Mouse (Mus musculus) C2C12 (cell line): ENCODE measurements around the gene Uri1. TPM values are rescaled to one million over a fixed set of nuclear protein-coding genes. Genes with fewer than 3 reads are reported as not detected.

ENCODE experiments used
- H3K27me3 ChIP-seq: one replicate; pipeline ENCODE4 v1.6.1; 2011; ENCODE audit not compliant: control insufficient read depth, insufficient read depth, insufficient read length
- H3K36me3 ChIP-seq: one replicate; pipeline ENCODE4 v1.6.1; 2011; ENCODE audit not compliant: control insufficient read depth, insufficient read depth
- H3K4me3 ChIP-seq: one replicate; pipeline ENCODE4 v1.5.1; 2011; ENCODE audit warnings: mild to moderate bottlenecking, control low read depth; ENCODE audit not compliant: poor library complexity, insufficient read depth, severe bottlenecking
- H3K79me2 ChIP-seq: one replicate; pipeline ENCODE4 v1.6.1; 2011; ENCODE audit not compliant: control insufficient read depth, insufficient read depth
- H3K79me3 ChIP-seq: one replicate; pipeline ENCODE4 v1.6.1; 2011; ENCODE audit warnings: low read depth, control low read depth
- H3ac ChIP-seq: one replicate; pipeline ENCODE3; 2011; ENCODE audit warnings: low read depth; ENCODE audit not compliant: control insufficient read depth, insufficient read length
- CEBPB ChIP-seq: IDR thresholded peaks from one replicate; pipeline ENCODE4 v1.6.1; 2011; ENCODE audit warnings: low read depth, mild to moderate bottlenecking, control low read depth, moderate library complexity
- CTCF ChIP-seq: IDR thresholded peaks from one replicate; pipeline ENCODE4 v1.5.1; 2011; ENCODE audit not compliant: control insufficient read depth, insufficient read depth, insufficient read length
- FOSL1 ChIP-seq: IDR thresholded peaks from one replicate; pipeline ENCODE4 v1.8.0; 2011; ENCODE audit warnings: mild to moderate bottlenecking, low read length; ENCODE audit not compliant: poor library complexity, insufficient read depth, severe bottlenecking
- MAX ChIP-seq: IDR thresholded peaks from one replicate; pipeline ENCODE4 v1.6.1; 2011; ENCODE audit warnings: mild to moderate bottlenecking, control low read depth
- MYOD1 ChIP-seq: IDR thresholded peaks from one replicate; pipeline ENCODE4 v1.6.1; 2011; ENCODE audit warnings: low read depth; ENCODE audit not compliant: control insufficient read depth, insufficient read length
- MYOG ChIP-seq: IDR thresholded peaks from one replicate; pipeline ENCODE4 v1.6.1; 2011; ENCODE audit not compliant: control insufficient read depth, insufficient read length; ENCODE audit errors: extremely low read depth
- USF1 ChIP-seq: IDR thresholded peaks from one replicate; pipeline ENCODE4 v1.6.1; 2011; ENCODE audit warnings: low read depth, mild to moderate bottlenecking, control low read depth, moderate library complexity
- polyA plus RNA-seq: library from polyadenylated mRNA; unstranded; fragments of >200 nt; fragmentation: generic; extraction: Trizol; gene quantifications from one replicate; pipeline ENCODE4 v1.2.1, GENCODE M21; 2012; ENCODE audit warnings: missing spikeins

Uri1 gene
- polyA plus RNA-seq, 1 experiment, result 12.6 TPM

GRCm38 (mm10) chr7:38037586-38037985 is 14.2 kb upstream of the Uri1 start:
- Histone ChIP-seq H3K4me3 (no peak overlapping the region), H3K27me3 (no peaks in the 10 kb centered on the region), H3K79me3 (no peaks in the 10 kb centered on the region), H3K79me2 (no peaks in the 10 kb centered on the region), H3ac (no peak overlapping the region), H3K36me3 (no peaks in the 10 kb centered on the region)
- no peak for TF ChIP-seq CEBPB
- TF ChIP-seq MYOD1, result no peak

- no peaks in the 10 kb centered on the region for H3K36me3 ChIP-seq
- no peaks in the 10 kb centered on the region for H3K79me3 ChIP-seq
- no peak overlapping the region for H3ac ChIP-seq
- no peaks in the 10 kb centered on the region for H3K27me3 ChIP-seq
- H3K4me3 ChIP-seq, result no peak overlapping the region
- TF ChIP-seq CTCF (no peak), MYOG (no peak), MAX (no peak), CEBPB (no peak), USF1 (no peak), FOSL1 (no peak), MYOD1 (no peak)
- H3K79me2 ChIP-seq, result no peaks in the 10 kb centered on the region
Measured at GRCm38 (mm10) chr7:38031183-38031582, 7.8 kb upstream of the Uri1 start.

DNA sequence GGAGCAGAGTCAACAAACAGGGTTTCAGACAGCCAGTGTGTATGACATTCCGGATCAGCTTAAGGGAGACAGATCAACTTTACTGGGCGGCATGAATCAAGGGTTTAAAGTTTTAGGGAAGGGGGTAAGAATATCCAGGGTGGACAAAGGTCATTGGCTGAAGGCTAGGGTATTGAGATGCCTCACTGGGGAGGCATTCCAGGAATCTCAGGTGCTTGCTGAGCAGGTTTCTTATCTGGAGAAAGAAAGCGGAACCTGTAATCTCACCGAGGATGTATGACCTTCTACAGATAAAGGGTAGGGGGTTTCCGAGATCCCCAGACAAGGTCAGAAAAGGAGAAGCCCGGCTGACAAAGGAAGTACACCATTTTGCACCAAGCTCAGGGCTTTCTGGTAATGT is 7.3 kb upstream of the Uri1 start:
- Histone ChIP-seq H3K36me3 (no peaks in the 10 kb centered on the region), H3K4me3 (no peak overlapping the region)

DNA sequence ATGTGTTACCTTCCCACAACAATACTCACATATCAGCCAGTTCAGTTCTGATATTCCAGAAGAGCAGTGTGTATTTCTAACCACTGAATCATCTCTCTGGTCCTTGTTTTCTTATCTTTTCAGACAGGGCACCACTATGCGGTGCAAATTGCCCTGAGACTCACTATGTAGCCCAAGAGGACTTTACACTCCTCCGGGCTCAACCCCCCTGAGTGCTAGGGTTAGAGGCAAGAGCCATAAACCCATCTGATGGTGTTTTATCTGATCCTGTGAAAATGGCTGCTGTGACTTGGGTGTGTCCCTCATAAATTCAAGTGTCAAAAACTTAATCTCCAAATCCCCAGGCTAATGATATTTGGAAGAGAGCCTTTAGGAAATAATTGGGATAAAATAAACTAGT is 6.6 kb upstream of the Uri1 start:
- Histone ChIP-seq H3K4me3 (no peak overlapping the region), H3ac (no peak overlapping the region), H3K27me3 (no peaks in the 10 kb centered on the region), H3K36me3 (no peaks in the 10 kb centered on the region), H3K79me2 (no peaks in the 10 kb centered on the region), H3K79me3 (no peaks in the 10 kb centered on the region)
- TF ChIP-seq FOSL1 (no peak), MYOD1 (no peak), USF1 (no peak), MYOG (no peak), MAX (no peak), CTCF (no peak), CEBPB (no peak)

More for the DNA sequence above, 7.3 kb upstream of the Uri1 start:
- no peaks in the 10 kb centered on the region for H3K79me3 ChIP-seq
- TF ChIP-seq MYOG (no peak), CEBPB (no peak), USF1 (no peak), MAX (no peak), MYOD1 (no peak), FOSL1 (no peak), CTCF (no peak)
- no peaks in the 10 kb centered on the region for H3K79me2 ChIP-seq
- no peaks in the 10 kb centered on the region for H3K27me3 ChIP-seq
- no peak overlapping the region for H3ac ChIP-seq

DNA sequence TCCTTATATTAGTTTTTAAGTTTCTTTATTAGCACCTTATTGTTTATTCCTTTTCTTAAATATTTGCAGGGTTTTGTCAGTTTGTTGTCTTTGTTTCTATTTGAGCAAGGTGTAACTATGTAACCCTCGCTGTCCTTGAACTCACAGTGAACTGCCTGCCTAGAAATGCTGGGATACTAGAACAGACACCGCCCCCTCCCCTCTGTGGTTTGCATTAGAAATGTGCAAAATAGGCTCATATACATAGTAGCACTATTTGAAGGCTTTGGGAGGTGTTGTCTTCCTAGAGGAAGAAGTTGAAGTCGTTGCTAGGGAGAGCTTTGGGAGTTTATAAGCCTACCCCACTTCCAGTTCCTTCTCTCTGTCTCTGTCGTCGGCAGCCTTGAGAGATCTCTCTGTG is 5.7 kb upstream of the Uri1 start:
- TF ChIP-seq CTCF (no peak), MYOD1 (no peak), FOSL1 (no peak), CEBPB (no peak), USF1 (no peak), MAX (no peak), MYOG (no peak)
- H3K36me3 ChIP-seq, result no peaks in the 10 kb centered on the region
- H3ac ChIP-seq, result no peak overlapping the region
- H3K79me2 ChIP-seq, result no peaks in the 10 kb centered on the region
- H3K4me3 ChIP-seq, result no peak overlapping the region
- H3K27me3 ChIP-seq, result no peaks in the 10 kb centered on the region
- H3K79me3 ChIP-seq, result no peaks in the 10 kb centered on the region

DNA sequence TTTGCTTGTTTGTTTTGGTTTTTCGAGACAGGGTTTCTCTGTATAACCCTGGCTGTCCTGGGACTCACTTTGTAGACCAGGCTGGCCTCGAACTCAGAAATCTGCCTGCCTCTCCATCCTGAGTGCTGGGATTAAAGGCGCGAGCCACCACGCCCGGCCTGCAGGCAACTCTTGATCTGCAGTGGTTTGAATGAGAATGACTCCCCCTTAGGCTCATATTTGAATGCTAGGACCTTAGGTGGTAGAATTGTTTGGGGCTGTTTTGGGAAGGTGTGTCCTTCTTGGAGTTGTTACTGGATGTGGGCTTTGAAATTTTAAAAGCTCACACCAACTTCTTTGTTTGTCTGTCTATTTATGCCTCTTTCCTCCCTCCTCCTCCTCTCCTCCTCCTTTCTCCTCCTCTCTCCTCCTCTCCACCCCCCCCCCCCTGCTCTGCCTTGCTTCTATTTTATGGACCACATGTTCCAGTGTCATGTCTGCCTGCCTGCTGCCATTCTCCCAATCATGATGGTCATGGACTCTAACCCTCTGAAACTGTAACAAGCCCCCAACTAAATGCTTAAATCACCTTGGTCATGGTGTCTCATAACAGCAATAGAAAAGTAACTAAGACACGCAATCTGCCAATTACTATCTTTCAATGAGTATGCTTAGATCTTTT is 4.7 kb upstream of the Uri1 start:
- no peak overlapping the region for H3ac ChIP-seq
- TF ChIP-seq USF1 (no peak), MAX (no peak), MYOD1 (no peak), CEBPB (no peak), FOSL1 (no peak)
- no peaks in the 10 kb centered on the region for H3K36me3 ChIP-seq
- H3K79me3 ChIP-seq, result no peaks in the 10 kb centered on the region
- H3K27me3 ChIP-seq, result peaks cover 8% of the 10 kb centered on the region
- no peak overlapping the region for H3K4me3 ChIP-seq
- no peaks in the 10 kb centered on the region for H3K79me2 ChIP-seq
